Mouse (Mus musculus): Measurements from ENCODE around the gene Ppp1cc.
"Not testable (repeated sequence)": the region's sequence is repeated elsewhere in the genome, so short reads cannot be mapped to it uniquely, and the experiment has no call there.

The Ppp1cc gene

GRCm38 (mm10) chr5:122212125-122212524 lies 54.0 kb downstream of the Ppp1cc start:
- no peak for DNase-seq (ENCODE audit: extremely low read depth, low read depth)

- DNase-seq (ENCODE audit: extremely low read depth, low read depth): not testable (repeated sequence)
These were observed 54.7 kb downstream of the Ppp1cc start for GRCm38 (mm10) chr5:122212820-122213219.

DNA sequence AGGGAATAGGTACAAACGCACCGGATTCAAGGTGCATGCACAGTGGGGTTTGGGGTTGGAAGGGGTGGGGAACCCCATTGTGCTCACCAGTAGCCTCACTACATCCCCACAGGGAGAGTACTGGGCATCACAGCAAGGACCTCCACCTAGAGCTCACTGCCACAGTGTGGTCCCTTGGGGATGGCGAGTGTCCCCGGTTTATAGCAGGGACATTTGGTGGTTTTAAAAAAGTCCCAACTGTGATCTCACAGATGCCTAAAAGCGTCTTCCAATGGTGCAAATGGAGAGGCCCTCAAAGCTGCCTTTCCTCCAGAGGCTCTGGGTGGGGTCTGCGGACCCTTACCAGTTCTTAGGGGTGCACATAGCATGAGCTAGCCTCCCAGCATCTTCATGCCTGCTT lies 55.8 kb downstream of the Ppp1cc start:
- DNase-seq (ENCODE audit: extremely low read depth, low read depth): no peak

GRCm38 (mm10) chr5:122217636-122218035 lies 59.6 kb downstream of the Ppp1cc start:
- DNase-seq (ENCODE audit: extremely low read depth, low read depth): no peak

DNA sequence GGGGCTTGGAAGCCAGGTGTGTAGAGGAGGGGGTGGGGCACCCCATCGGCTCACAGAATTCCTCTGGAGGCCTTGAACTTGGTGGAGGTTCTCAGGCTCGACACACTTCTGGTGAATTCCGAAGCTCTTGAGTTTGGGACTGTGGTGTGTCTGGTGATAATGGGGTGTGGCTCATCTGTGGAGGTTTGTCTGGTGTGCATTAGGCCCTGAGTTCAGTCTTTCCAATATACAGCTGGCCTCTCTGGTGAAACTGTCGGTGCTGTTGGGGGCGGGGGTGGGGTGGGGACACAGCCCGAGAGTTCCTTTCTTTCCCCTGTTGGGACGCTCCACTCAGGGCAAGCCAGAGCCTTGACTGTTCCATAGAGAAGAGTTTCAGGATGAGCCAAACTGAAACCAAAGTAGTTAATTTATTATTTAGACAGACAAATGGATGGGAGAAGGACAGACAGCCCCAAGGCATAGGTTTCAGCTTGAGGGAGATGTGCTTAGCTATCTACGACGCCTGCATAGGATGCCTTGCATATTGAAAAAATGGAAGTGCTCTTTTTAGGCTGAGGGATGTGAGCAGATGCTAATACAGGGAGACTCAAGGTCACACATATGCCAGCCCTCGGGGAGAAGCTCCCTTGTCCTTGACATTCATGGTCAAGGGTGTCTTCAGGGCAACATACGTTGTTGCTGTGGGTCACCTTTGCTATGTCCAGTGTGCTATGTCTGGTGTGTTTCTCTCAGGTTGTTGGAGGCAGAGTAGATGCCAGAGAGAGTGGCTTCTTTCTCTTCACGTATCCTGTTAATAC lies 60.2 kb downstream of the Ppp1cc start:
- DNase-seq (ENCODE audit: extremely low read depth, low read depth): no peak

GRCm38 (mm10) chr5:122218928-122219327 lies 60.9 kb downstream of the Ppp1cc start:
- no peak for DNase-seq (ENCODE audit: extremely low read depth, low read depth)

DNA sequence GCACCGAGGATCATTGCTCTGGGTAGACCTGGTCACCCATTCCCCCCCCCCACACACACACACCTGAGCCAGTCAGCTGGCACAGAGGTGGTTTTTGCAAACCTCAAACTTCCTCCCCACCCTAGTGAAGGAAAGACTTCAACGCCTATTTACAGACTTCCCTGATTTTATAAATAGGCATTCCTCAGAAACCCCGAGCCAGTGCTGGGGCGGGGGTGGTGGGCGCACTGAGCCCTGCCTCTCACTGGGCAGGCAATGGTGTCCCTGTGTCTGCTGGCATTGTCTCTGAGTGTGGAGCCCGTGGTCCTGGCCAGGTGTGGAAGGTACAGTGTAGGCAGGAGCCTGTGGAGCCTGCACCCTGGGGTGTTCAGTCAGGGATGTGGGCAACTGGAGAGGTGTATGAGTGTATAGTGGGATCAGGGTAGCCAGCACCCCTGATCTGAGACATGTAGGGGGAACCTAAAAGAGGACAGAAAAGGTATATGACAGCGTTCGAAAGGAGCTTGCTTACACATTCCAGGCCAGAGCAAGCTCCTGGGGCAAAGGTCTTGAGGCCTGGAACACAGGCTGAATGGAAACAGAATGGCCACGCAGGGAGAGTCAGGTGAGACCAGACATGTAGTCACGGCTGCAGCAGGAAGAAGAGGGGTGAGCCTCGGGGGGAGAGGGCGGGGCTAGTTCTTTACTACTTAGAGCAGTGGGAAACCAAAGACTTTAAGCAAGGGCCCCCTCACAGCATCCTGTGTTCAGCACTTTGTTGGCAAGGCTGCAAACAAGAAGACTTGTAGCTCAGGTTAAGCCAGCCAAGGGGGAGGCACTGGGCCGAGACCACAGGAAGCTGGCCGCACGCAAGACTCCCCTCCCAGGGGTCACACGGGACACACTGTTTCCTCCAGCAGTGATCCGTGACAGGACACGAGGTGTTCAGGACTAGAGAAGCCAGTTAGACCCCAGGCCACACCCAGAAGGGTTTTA lies 61.9 kb downstream of the Ppp1cc start:
- DNase-seq (ENCODE audit: extremely low read depth, low read depth): no peak

- no peak for DNase-seq (ENCODE audit: extremely low read depth, low read depth)
These were observed 63.0 kb downstream of the Ppp1cc start for GRCm38 (mm10) chr5:122221085-122221484.

- DNase-seq (ENCODE audit: extremely low read depth, low read depth): no peak
These were observed 66.2 kb downstream of the Ppp1cc start for GRCm38 (mm10) chr5:122224291-122224690.

Measured in MEL-GATA-1-ER (cell line).